Mouse (Mus musculus) cortical plate, adult 2 months (tissue): Measurements from ENCODE around the gene Mgrn1.

Source experiments
- CTCF ChIP-seq: fragments of 200-500 bp; IDR thresholded peaks from 2 replicates; pipeline ENCODE4 v1.5.1; 2011; ENCODE audit warnings: mild to moderate bottlenecking, control low read depth, low read length; ENCODE audit not compliant: insufficient read depth; ENCODE audit errors: extremely low read depth
- POLR2A ChIP-seq: fragments of 200-500 bp; IDR thresholded peaks from 2 replicates; pipeline ENCODE4 v1.6.1; 2011; ENCODE audit warnings: mild to moderate bottlenecking, low read length, control low read depth; ENCODE audit not compliant: insufficient read depth; ENCODE audit errors: extremely low read depth

- TF ChIP-seq CTCF (no peak), POLR2A (0 out of 2 replicates have a peak, but pooled peaks have one; percentile 13)
Measured at GRCm38 (mm10) chr16:4885760-4886689, at the start of gene Mgrn1.
